10 mouse cellular contexts compared by ENCODE assay signal in the genomic region with DNA sequence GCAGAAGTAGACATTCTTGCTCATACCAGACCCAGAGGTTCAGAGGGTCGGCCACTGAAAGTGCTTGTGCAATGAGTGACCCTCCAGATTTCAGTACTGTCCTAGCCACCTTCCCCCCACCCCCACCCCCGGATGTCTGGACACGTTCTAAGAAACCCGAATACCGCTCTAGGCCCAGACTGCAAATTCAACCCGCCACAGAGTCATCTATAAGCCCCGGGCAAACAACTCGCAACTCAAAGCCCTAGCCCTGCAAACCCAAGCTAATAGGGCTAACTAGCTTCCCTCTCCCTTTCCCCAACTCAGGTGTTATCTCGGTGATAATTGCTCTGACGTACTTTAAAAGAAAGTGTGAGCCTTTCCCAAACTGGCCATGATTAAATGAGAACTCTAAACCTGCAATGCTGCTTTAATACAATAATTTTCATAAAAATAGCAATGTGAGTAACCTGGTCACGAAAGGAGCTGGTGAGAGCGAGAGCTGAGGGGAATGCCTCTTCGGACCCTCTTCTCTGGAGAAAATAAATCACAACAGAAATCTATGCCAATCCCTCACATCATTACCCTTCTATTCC. TPM values are rescaled to one million over a fixed set of nuclear protein-coding genes. Genes with fewer than 3 reads are reported as not detected.
DNase-seq lines count a peak whose midpoint lies in the region; ATAC-seq lines count a peak whose summit lies in the region.
"Had no signal": no experiment of that assay in that cellular context is flagged by ENCODE, and none has a peak within 500 bp of the region (broad histone marks: within the 10 kb centered on the region; RNA-seq: fewer than 3 reads in every experiment).

No protein-coding gene starts in this region.

- H3K4me1 ChIP-seq in neural tube, embryonic 11.5 days (ENCODE audit: control insufficient read depth, insufficient read depth, low read length) = no peaks in the 10 kb centered on the region; the same call in 1 of the 2 replicates
- H3K4me1 ChIP-seq in intestine, embryonic 14.5 days (replicated peaks; ENCODE audit: control insufficient read depth, insufficient read depth, low read length) = 0 out of 2 replicates have a peak, but pooled peaks cover 2% of the 10 kb centered on the region
- peaks cover 28% of the 10 kb centered on the region for H3K4me1 ChIP-seq in neural tube, embryonic 15.5 days

- ATAC-seq in neural tube, embryonic 11.5 days (ENCODE audit: insufficient read depth, low FRiP score, low TSS enrichment) = 0 out of 2 replicates have a peak, but pooled peaks have one; percentile 1
- ATAC-seq in intestine, embryonic 14.5 days (replicated peaks; ENCODE audit: low FRiP score, low TSS enrichment, low read depth) = no peak
- ATAC-seq in neural tube, embryonic 15.5 days (ENCODE audit: low FRiP score) = peak; percentile 9

- H3K36me3 ChIP-seq in neural tube, embryonic 11.5 days (ENCODE audit: control insufficient read depth, insufficient read depth, low read length) = no peaks in the 10 kb centered on the region
- no peaks in the 10 kb centered on the region for H3K36me3 ChIP-seq in intestine, embryonic 14.5 days (ENCODE audit: control insufficient read depth, insufficient read depth, low read length)
- no peaks in the 10 kb centered on the region for H3K36me3 ChIP-seq in neural tube, embryonic 15.5 days

- no peaks in the 10 kb centered on the region for H3K9me3 ChIP-seq in neural tube, embryonic 11.5 days (ENCODE audit: control insufficient read depth, low read length)
- H3K9me3 ChIP-seq in intestine, embryonic 14.5 days (ENCODE audit: control insufficient read depth, low read length) = no peaks in the 10 kb centered on the region
- H3K9me3 ChIP-seq in neural tube, embryonic 15.5 days (replicated peaks) = no peaks in the 10 kb centered on the region

- peak overlapping the region; percentile 60 for H3K4me3 ChIP-seq in neural tube, embryonic 11.5 days (ENCODE audit: low read depth, low read length)
- peak overlapping the region; percentile 32 for H3K4me3 ChIP-seq in intestine, embryonic 14.5 days (ENCODE audit: low read depth, low read length)
- peak overlapping the region; percentile 61 for H3K4me3 ChIP-seq in neural tube, embryonic 15.5 days (replicated peaks)

- under 1% methylated on average over 13 of the region's 13 CpGs for WGBS in neural tube, embryonic 11.5 days
- WGBS in intestine, embryonic 14.5 days = 3% methylated on average over 13 of the region's 13 CpGs
- WGBS in neural tube, embryonic 15.5 days = 1% methylated on average over 13 of the region's 13 CpGs

- H3K4me2 ChIP-seq in neural tube, embryonic 11.5 days (ENCODE audit: low read depth) = peak overlapping the region; percentile 82
- H3K4me2 ChIP-seq in intestine, embryonic 14.5 days (ENCODE audit: low read length) = peak overlapping the region; percentile 50
- H3K4me2 ChIP-seq in neural tube, embryonic 15.5 days = peak overlapping the region; percentile 66

- H3K27me3 ChIP-seq in neural tube, embryonic 11.5 days (ENCODE audit: control insufficient read depth, insufficient read depth, low read length) = no peaks in the 10 kb centered on the region
- H3K27me3 ChIP-seq in intestine, embryonic 14.5 days (replicated peaks; ENCODE audit: control insufficient read depth, insufficient read depth, low read length) = peaks cover 5% of the 10 kb centered on the region; the same call in 1 of the 2 replicates
- no peaks in the 10 kb centered on the region for H3K27me3 ChIP-seq in neural tube, embryonic 15.5 days (replicated peaks)

- no peak overlapping the region; the same call in 1 of the 2 replicates for H3K9ac ChIP-seq in neural tube, embryonic 11.5 days (ENCODE audit: low read length)
- H3K9ac ChIP-seq in intestine, embryonic 14.5 days (ENCODE audit: low read length) = no peak overlapping the region
- peak overlapping the region; percentile 38 for H3K9ac ChIP-seq in neural tube, embryonic 15.5 days (replicated peaks)
- H3K9ac ChIP-seq: liver, embryonic 14.5 days had no signal

- peak; percentile 31 for DNase-seq in embryo, embryonic 11 days
- no peak for DNase-seq in embryo, embryonic 10 days (ENCODE audit: low spot score)
- DNase-seq in neural tube, embryonic 11.5 days (ENCODE audit: low spot score) = no peak
- DNase-seq in neural tube, embryonic 10.5 days (ENCODE audit: extremely low spot score, low spot score) = no peak
- DNase-seq in intestine, embryonic 14.5 days (ENCODE audit: low spot score) = peak; percentile 53
- DNase-seq in ovary, adult 18-20 months (ENCODE audit: low spot score) = no peak
- DNase-seq in layer of hippocampus, adult 8-10 months (ENCODE audit: low spot score in 2 of 2) = no peak
- DNase-seq: gastrocnemius, postnatal 25 days had no signal

- H3K27ac ChIP-seq in neural tube, embryonic 11.5 days (ENCODE audit: low read depth, low read length) = peak overlapping the region; percentile 11; the same call in 1 of the 2 replicates
- no peak overlapping the region for H3K27ac ChIP-seq in intestine, embryonic 14.5 days (ENCODE audit: low read depth)
- peak overlapping the region; percentile 88 for H3K27ac ChIP-seq in neural tube, embryonic 15.5 days (replicated peaks)
- H3K27ac ChIP-seq: liver, embryonic 14.5 days had no signal

RNA-seq across cellular contexts. Expression of a gene that starts 0.7 kb away (rescaled TPM):
- polyA plus RNA-seq in neural tube, embryonic 11.5 days (2014; fragmentation: Nextera tagmentation; extraction: Ambion mirVana) = 65.9 and 69.6 TPM in 2 replicates
- 9.5 and 9.6 TPM in 2 replicates for polyA plus RNA-seq in intestine, embryonic 14.5 days (2014; fragmentation: Nextera tagmentation; extraction: Ambion mirVana)
- polyA plus RNA-seq in neural tube, embryonic 15.5 days (2015; fragmentation: Nextera tagmentation; extraction: Ambion mirVana) = 321 and 342 TPM in 2 replicates
- total RNA-seq in layer of hippocampus, adult 8-10 months (2022) = 1,000 to 10,000 TPM; 2,063 to 2,148 (median 2,094) TPM

Comparison
In these comparisons a context has a peak if more than half of its experiments do, and no peak if none do; other contexts are left out.
1. DNase-seq: peak in embryo, embryonic 11 days (single experiment) and intestine, embryonic 14.5 days (single experiment); none in embryo, embryonic 10 days (single experiment), neural tube, embryonic 11.5 days (single experiment), neural tube, embryonic 10.5 days (single experiment), ovary, adult 18-20 months (single experiment) and layer of hippocampus, adult 8-10 months (0 of 2).
2. Peak in every context shown above with its lines, with median percentiles within 50 percentile points of each other: H3K4me2 ChIP-seq and H3K4me3 ChIP-seq.